Mouse (Mus musculus) G1E (cell line): ENCODE data around the gene C3.

Experiments used
- CTCF ChIP-seq: IDR thresholded peaks from 2 replicates; pipeline ENCODE4 v1.5.1; 2012; ENCODE audit warnings: low read depth, low read length, inconsistent platforms, mixed read lengths
- GATA1 ChIP-seq: IDR thresholded peaks from 2 replicates; pipeline ENCODE4 v1.6.1; 2012; ENCODE audit warnings: borderline replicate concordance, low read length, inconsistent platforms, mixed read lengths
- POLR2AphosphoS5 ChIP-seq: IDR thresholded peaks from 2 replicates; pipeline ENCODE4 v1.6.1; 2012; ENCODE audit warnings: low read depth, low read length, inconsistent platforms; ENCODE audit not compliant: insufficient replicate concordance

GRCm38 (mm10) chr17:57245311-57245929 is 17.5 kb upstream of the C3 start:
- TF ChIP-seq CTCF (no peak), POLR2AphosphoS5 (no peak), GATA1 (no peak)
